Mouse (Mus musculus) neural tube, embryonic 13.5 days (tissue): ENCODE data around the gene Map3k11. TPM values are rescaled to one million over a fixed set of nuclear protein-coding genes. Genes with fewer than 3 reads are reported as not detected.

Source experiments
- ATAC-seq: fragments of 200-750 bp; cut with Nextera tagmentation; 2 replicates; pipeline ENCODE4 v1.8.0; 2017; ENCODE audit warnings: low read depth, mild to moderate bottlenecking, moderate TSS enrichment, moderate library complexity
- H3K27ac ChIP-seq: fragments of 300-500 bp; sonication (generic); replicated peaks from 2 replicates; pipeline ENCODE4 v1.5.1; 2015; ENCODE audit warnings: moderate library complexity, mild to moderate bottlenecking, inconsistent platforms
- H3K27me3 ChIP-seq: fragments of 300-500 bp; sonication (generic); 2 replicates; pipeline ENCODE4 v1.6.1; 2015; ENCODE audit warnings: mild to moderate bottlenecking, inconsistent platforms
- H3K36me3 ChIP-seq: fragments of 300-500 bp; sonication (generic); 2 replicates; pipeline ENCODE4 v1.6.1; 2015; ENCODE audit warnings: mild to moderate bottlenecking, inconsistent platforms
- H3K4me1 ChIP-seq: fragments of 300-500 bp; sonication (generic); replicated peaks from 2 replicates; pipeline ENCODE4 v1.6.1; 2015; ENCODE audit warnings: inconsistent platforms
- H3K4me2 ChIP-seq: fragments of 300-500 bp; sonication (generic); 2 replicates; pipeline ENCODE4 v1.6.1; 2015; ENCODE audit warnings: inconsistent platforms, mild to moderate bottlenecking, moderate library complexity
- H3K4me3 ChIP-seq: fragments of 300-500 bp; sonication (generic); 2 replicates; pipeline ENCODE4 v1.5.1; 2015; ENCODE audit warnings: mild to moderate bottlenecking, inconsistent platforms
- H3K9ac ChIP-seq: fragments of 300-500 bp; sonication (generic); 2 replicates; pipeline ENCODE4 v1.6.1; 2015; ENCODE audit warnings: moderate library complexity, mild to moderate bottlenecking, inconsistent platforms
- H3K9me3 ChIP-seq: fragments of 300-500 bp; sonication (generic); 2 replicates; pipeline ENCODE4 v1.6.1; 2016; ENCODE audit warnings: inconsistent platforms
- WGBS: fragments of 180-500 bp; shearing (Covaris S2); methylation state at CpG from one replicate; pipeline ENCODE4 v1.1.7; 2015; 5-methylcytosine and 5-hydroxymethylcytosine counted together
- polyA plus RNA-seq: library from polyadenylated mRNA; unstranded; fragments of >200 nt; fragmentation: Nextera tagmentation; extraction: Ambion mirVana; gene quantifications from 2 replicates; pipeline ENCODE4 v1.2.1, GENCODE M21; 2015

The Map3k11 gene
- polyA plus RNA-seq, 1 experiment from 2014 or later = 18.0 TPM

- H3K36me3 ChIP-seq = peaks cover 78% of the 10 kb centered on the region
- H3K27ac ChIP-seq = no peak overlapping the region
- peak overlapping the region; percentile 45; the same call in 1 of the 2 replicates for H3K9ac ChIP-seq
- H3K4me1 ChIP-seq = peaks cover 58% of the 10 kb centered on the region
- 88% methylated on average over 6 of the region's 6 CpGs for WGBS
- ATAC-seq = no peak
- H3K4me3 ChIP-seq = no peak overlapping the region; the same call in 1 of the 2 replicates
- 0 out of 2 replicates have a peak overlapping the region, but pooled peaks have one; percentile 93 for H3K4me2 ChIP-seq
- H3K27me3 ChIP-seq = peaks cover 9% of the 10 kb centered on the region; the same call in 1 of the 2 replicates
- no peaks in the 10 kb centered on the region for H3K9me3 ChIP-seq
Measured at GRCm38 (mm10) chr19:5693801-5694200, 5.3 kb downstream of the Map3k11 start.

GRCm38 (mm10) chr19:5695849-5696462, 7.4 kb downstream of the Map3k11 start:
- Histone ChIP-seq H3K9ac (peak overlapping the region; percentile 47; the same call in 1 of the 2 replicates), H3K4me2 (peak overlapping the region; percentile 55), H3K4me1 (peaks cover 42% of the 10 kb centered on the region), H3K9me3 (no peaks in the 10 kb centered on the region), H3K27me3 (peaks cover 9% of the 10 kb centered on the region; the same call in 1 of the 2 replicates), H3K27ac (no peak overlapping the region), H3K36me3 (peaks cover 93% of the 10 kb centered on the region), H3K4me3 (peak overlapping the region; percentile 31)
- WGBS = 7% methylated on average over 41 of the region's 41 CpGs
- ATAC-seq = no peak

DNA sequence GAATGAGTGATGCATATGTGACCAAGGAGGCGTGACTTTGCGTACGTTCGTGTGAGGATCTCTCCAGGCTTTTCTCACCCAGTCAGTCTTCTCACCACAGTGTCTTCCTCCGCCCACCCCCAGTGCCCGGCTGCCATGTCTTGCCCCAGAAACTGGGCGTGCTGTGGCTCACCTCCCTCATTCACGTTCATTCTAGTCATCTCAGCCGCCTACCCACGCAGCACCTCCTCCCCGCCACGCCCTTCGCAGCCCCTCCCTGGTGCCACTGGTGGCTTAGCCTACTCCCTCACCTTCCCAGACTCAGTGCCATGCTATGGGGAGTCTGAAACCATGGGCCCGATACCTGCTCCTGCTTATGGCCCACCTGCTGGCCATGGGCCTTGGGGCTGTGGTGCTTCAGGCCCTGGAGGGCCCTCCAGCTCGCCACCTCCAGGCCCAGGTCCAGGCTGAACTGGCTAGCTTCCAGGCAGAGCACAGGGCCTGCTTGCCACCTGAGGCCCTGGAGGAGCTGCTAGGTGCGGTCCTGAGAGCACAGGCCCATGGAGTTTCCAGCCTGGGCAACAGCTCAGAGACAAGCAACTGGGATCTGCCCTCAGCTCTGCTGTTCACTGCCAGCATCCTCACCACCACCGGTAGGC, 15.7 kb downstream of the Map3k11 start, which contains the start of gene Kcnk7:
Gene Kcnk7 (plus strand): TSS at position 205 of the 638 bp plus-strand sequence.
- Histone ChIP-seq H3K4me2 (no peak within 1 kb of the TSS), H3K9me3 (no peaks in the 10 kb centered on the region), H3K4me3 (no peak within 1 kb of the TSS), H3K9ac (no peak within 1 kb of the TSS), H3K27me3 (no peaks in the 10 kb centered on the region), H3K36me3 (peaks cover 74% of the 10 kb centered on the region), H3K4me1 (peaks cover 9% of the 10 kb centered on the region), H3K27ac (peak within 1 kb of the TSS; percentile 9; the same call in 1 of the 2 replicates)
- ATAC-seq = no peak
- WGBS = 78% methylated on average over 17 of the region's 17 CpGs

GRCm38 (mm10) chr19:5704801-5705571, 16.4 kb downstream of the Map3k11 start:
- WGBS = 49% methylated on average over 10 of the region's 10 CpGs
- Histone ChIP-seq H3K36me3 (peaks cover 73% of the 10 kb centered on the region), H3K4me3 (no peak overlapping the region), H3K4me1 (peaks cover 9% of the 10 kb centered on the region), H3K27me3 (no peaks in the 10 kb centered on the region), H3K4me2 (no peak overlapping the region), H3K9ac (no peak overlapping the region), H3K27ac (no peak overlapping the region; the same call in 1 of the 2 replicates), H3K9me3 (no peaks in the 10 kb centered on the region)
- ATAC-seq = no peak

DNA sequence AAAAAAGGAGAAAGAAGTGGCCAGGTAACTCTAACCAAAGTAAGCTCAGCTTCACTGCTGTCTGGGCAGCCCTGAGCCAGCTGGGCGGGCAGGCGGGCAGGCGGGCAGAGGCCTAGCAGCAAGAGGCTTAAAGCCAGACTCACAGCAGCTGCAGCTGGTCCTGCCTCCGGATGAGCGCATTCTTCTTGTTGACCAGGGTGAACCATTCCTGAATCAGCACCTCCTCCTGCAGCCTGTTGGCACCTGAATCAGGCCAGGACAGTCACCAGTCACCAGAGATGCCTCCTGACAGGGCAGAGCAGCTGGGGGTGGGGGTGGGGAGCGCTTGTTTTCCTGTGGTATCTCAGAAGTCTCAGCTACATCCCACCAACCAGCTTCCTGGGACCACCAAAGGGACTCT, 21.5 kb downstream of the Map3k11 start:
- Histone ChIP-seq H3K27ac (no peak overlapping the region), H3K4me2 (no peak overlapping the region), H3K36me3 (peaks cover 80% of the 10 kb centered on the region), H3K27me3 (no peaks in the 10 kb centered on the region), H3K9ac (no peak overlapping the region), H3K4me3 (no peak overlapping the region), H3K4me1 (peaks cover 14% of the 10 kb centered on the region), H3K9me3 (no peaks in the 10 kb centered on the region)
- no peak for ATAC-seq
- WGBS = 91% methylated on average over 6 of the region's 6 CpGs

- 78% methylated on average over 8 of the region's 8 CpGs for WGBS
- Histone ChIP-seq H3K4me3 (no peak overlapping the region), H3K4me1 (peaks cover 11% of the 10 kb centered on the region), H3K36me3 (peaks cover 85% of the 10 kb centered on the region), H3K27ac (no peak overlapping the region), H3K9ac (no peak overlapping the region), H3K27me3 (no peaks in the 10 kb centered on the region), H3K9me3 (no peaks in the 10 kb centered on the region), H3K4me2 (no peak overlapping the region)
- no peak for ATAC-seq
Measured at GRCm38 (mm10) chr19:5710581-5710980, 22.0 kb downstream of the Map3k11 start.

GRCm38 (mm10) chr19:5711218-5711617, 22.7 kb downstream of the Map3k11 start:
- Histone ChIP-seq H3K9me3 (no peaks in the 10 kb centered on the region), H3K9ac (no peak overlapping the region), H3K36me3 (peaks cover 90% of the 10 kb centered on the region), H3K4me1 (peaks cover 18% of the 10 kb centered on the region), H3K27ac (no peak overlapping the region), H3K27me3 (no peaks in the 10 kb centered on the region), H3K4me2 (no peak overlapping the region), H3K4me3 (no peak overlapping the region)
- ATAC-seq = no peak; the same call in 1 of the 2 replicates
- WGBS = 9% methylated on average over 3 of the region's 3 CpGs

- Histone ChIP-seq H3K9me3 (no peaks in the 10 kb centered on the region), H3K36me3 (peaks cover 88% of the 10 kb centered on the region), H3K27ac (no peak overlapping the region), H3K4me1 (peaks cover 25% of the 10 kb centered on the region), H3K27me3 (no peaks in the 10 kb centered on the region), H3K4me3 (no peak overlapping the region), H3K9ac (0 out of 2 replicates have a peak overlapping the region, but pooled peaks have one; percentile 34), H3K4me2 (no peak overlapping the region)
- no peak for ATAC-seq
- WGBS = 93% methylated on average over 14 of the region's 14 CpGs
Measured at GRCm38 (mm10) chr19:5711907-5712460, 23.4 kb downstream of the Map3k11 start.

- 83% methylated on average over 5 of the region's 5 CpGs for WGBS
Measured at GRCm38 (mm10) chr19:5713255-5713654, 24.7 kb downstream of the Map3k11 start.

GRCm38 (mm10) chr19:5713730-5714129, 25.2 kb downstream of the Map3k11 start:
- H3K27ac ChIP-seq = no peak overlapping the region
- no peak for ATAC-seq
- no peak overlapping the region for H3K9ac ChIP-seq
- H3K4me2 ChIP-seq = peak overlapping the region; percentile 0; the same call in 1 of the 2 replicates
- H3K9me3 ChIP-seq = no peaks in the 10 kb centered on the region
- H3K4me1 ChIP-seq = peaks cover 29% of the 10 kb centered on the region
- no peak overlapping the region for H3K4me3 ChIP-seq
- WGBS = 4% methylated on average over 2 of the region's 2 CpGs
- H3K36me3 ChIP-seq = peaks cover 88% of the 10 kb centered on the region
- no peaks in the 10 kb centered on the region for H3K27me3 ChIP-seq

More at GRCm38 (mm10) chr19:5713255-5713654, 24.7 kb downstream of the Map3k11 start:
- no peak overlapping the region for H3K9ac ChIP-seq
- no peaks in the 10 kb centered on the region for H3K9me3 ChIP-seq
- H3K4me3 ChIP-seq = no peak overlapping the region
- peak overlapping the region; percentile 0; the same call in 1 of the 2 replicates for H3K4me2 ChIP-seq
- peaks cover 29% of the 10 kb centered on the region for H3K4me1 ChIP-seq
- peaks cover 88% of the 10 kb centered on the region for H3K36me3 ChIP-seq
- ATAC-seq = no peak
- H3K27me3 ChIP-seq = no peaks in the 10 kb centered on the region
- no peak overlapping the region for H3K27ac ChIP-seq

- Histone ChIP-seq H3K4me1 (peaks cover 29% of the 10 kb centered on the region), H3K27me3 (no peaks in the 10 kb centered on the region), H3K4me2 (peak overlapping the region; percentile 44), H3K9me3 (no peaks in the 10 kb centered on the region), H3K36me3 (peaks cover 90% of the 10 kb centered on the region), H3K9ac (peak overlapping the region; percentile 53; the same call in 1 of the 2 replicates), H3K27ac (no peak overlapping the region), H3K4me3 (no peak overlapping the region; the same call in 1 of the 2 replicates)
- ATAC-seq = peak; percentile 46; the same call in 1 of the 2 replicates
- 16% methylated on average over 43 of the region's 43 CpGs for WGBS
Measured at GRCm38 (mm10) chr19:5715793-5716688, 27.5 kb downstream of the Map3k11 start.
